Mouse (Mus musculus) limb, embryonic 13.5 days (tissue): ENCODE results near the gene Ywhae. TPM values are rescaled to one million over a fixed set of nuclear protein-coding genes. Genes with fewer than 3 reads are reported as not detected.

Experiments
- ATAC-seq: fragments of 200-750 bp; cut with Nextera tagmentation; 2 replicates; pipeline ENCODE4 v1.8.0; 2017; ENCODE audit warnings: low read depth, moderate number of reproducible peaks, moderate TSS enrichment; ENCODE audit not compliant: low FRiP score
- H3K27ac ChIP-seq: fragments of 300-500 bp; sonication (generic); 2 replicates; pipeline ENCODE4 v1.5.1; 2015; ENCODE audit warnings: inconsistent platforms, mild to moderate bottlenecking, moderate library complexity
- H3K27me3 ChIP-seq: fragments of 300-500 bp; sonication (generic); 2 replicates; pipeline ENCODE4 v1.6.1; 2015; ENCODE audit warnings: mild to moderate bottlenecking, inconsistent platforms
- H3K36me3 ChIP-seq: fragments of 300-500 bp; sonication (generic); 2 replicates; pipeline ENCODE4 v1.6.1; 2015; ENCODE audit warnings: inconsistent platforms, mild to moderate bottlenecking, moderate library complexity
- H3K4me1 ChIP-seq: fragments of 300-500 bp; sonication (generic); 2 replicates; pipeline ENCODE4 v1.6.1; 2015; ENCODE audit warnings: inconsistent platforms
- H3K4me2 ChIP-seq: fragments of 300-500 bp; sonication (generic); replicated peaks from 2 replicates; pipeline ENCODE4 v1.6.1; 2015; ENCODE audit warnings: inconsistent platforms, mild to moderate bottlenecking, moderate library complexity
- H3K4me3 ChIP-seq: fragments of 300-500 bp; sonication (generic); 2 replicates; pipeline ENCODE4 v1.5.1; 2015; ENCODE audit warnings: moderate library complexity, mild to moderate bottlenecking, inconsistent platforms
- H3K9ac ChIP-seq: fragments of 300-500 bp; sonication (generic); 2 replicates; pipeline ENCODE4 v1.6.1; 2015; ENCODE audit warnings: mild to moderate bottlenecking, inconsistent platforms
- H3K9me3 ChIP-seq: fragments of 300-500 bp; sonication (generic); 2 replicates; pipeline ENCODE4 v1.6.1; 2016; ENCODE audit warnings: inconsistent platforms
- WGBS: fragments of 180-500 bp; shearing (Covaris S2); methylation state at CpG from one replicate; pipeline ENCODE4 v1.1.7; 2015; 5-methylcytosine and 5-hydroxymethylcytosine counted together
- polyA plus RNA-seq: library from polyadenylated mRNA; unstranded; fragments of >200 nt; fragmentation: Nextera tagmentation; extraction: Ambion mirVana; gene quantifications from 2 replicates; pipeline ENCODE4 v1.2.1, GENCODE M21; 2015

Gene Ywhae
- polyA plus RNA-seq, 1 experiment from 2014 or later: 928 TPM

DNA sequence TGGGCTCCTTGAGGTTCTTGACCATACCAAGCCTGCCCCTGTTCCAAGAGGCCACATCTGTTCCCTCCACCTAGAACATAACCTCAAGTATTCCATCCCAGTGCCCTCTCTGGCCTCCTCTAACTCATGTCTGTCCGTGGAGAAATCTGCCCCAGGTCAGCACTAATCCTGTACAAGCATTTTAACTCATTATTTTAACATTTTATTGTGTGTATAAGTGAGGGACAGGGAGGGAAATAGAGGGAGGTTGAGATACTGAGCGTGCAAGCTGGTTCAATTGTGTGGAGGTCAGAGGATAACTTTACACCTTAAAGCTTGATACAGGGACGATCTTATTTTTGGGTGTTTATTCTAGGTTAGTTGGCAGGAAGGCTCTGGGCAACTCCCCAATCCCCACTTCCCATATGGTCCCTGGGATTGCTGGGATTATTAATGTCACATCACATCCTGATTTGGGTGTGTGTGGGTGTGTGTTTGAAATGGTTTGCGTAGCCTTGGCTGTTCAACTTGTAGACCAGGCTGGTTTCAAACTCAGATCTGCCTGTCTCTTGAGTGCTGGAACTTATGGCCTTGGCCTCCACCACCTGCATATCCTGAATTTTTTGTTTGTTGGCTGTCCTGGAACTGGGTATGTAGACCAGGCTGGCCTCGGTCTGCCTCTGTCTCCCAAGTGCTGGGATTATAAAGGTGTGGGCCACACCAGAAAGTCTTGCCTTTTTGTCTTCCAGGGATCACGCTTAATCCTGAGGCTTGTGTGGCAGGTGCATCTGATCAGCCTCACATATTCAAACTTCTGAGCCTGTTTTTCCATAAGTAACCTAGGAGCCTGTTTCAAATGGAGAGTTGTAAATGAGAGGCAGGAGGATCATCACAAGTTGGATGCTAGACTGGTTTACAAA, 35.7 kb downstream of the Ywhae start:
- Histone ChIP-seq H3K4me1 (no peaks in the 10 kb centered on the region), H3K4me2 (peak overlapping the region; percentile 58), H3K27ac (no peak overlapping the region), H3K27me3 (no peaks in the 10 kb centered on the region), H3K9me3 (no peaks in the 10 kb centered on the region), H3K9ac (no peak overlapping the region), H3K4me3 (no peak overlapping the region), H3K36me3 (peaks cover 47% of the 10 kb centered on the region)
- 56% methylated on average over 6 of the region's 6 CpGs for WGBS
- no peak for ATAC-seq

- peak overlapping the region; percentile 58 for H3K4me2 ChIP-seq
- peak; percentile 88 for ATAC-seq
- H3K36me3 ChIP-seq: peaks cover 39% of the 10 kb centered on the region
- H3K9me3 ChIP-seq: no peaks in the 10 kb centered on the region
- H3K4me1 ChIP-seq: no peaks in the 10 kb centered on the region
- no peak overlapping the region for H3K27ac ChIP-seq
- peak overlapping the region; percentile 25 for H3K4me3 ChIP-seq
- no peak overlapping the region for H3K9ac ChIP-seq
- WGBS: 0% methylated on average over 13 of the region's 23 CpGs
- no peaks in the 10 kb centered on the region for H3K27me3 ChIP-seq
These were observed 36.5 kb downstream of the Ywhae start for GRCm38 (mm10) chr11:75769206-75769605.

GRCm38 (mm10) chr11:75772562-75772961, 39.9 kb downstream of the Ywhae start:
- Histone ChIP-seq H3K4me2 (no peak overlapping the region), H3K4me1 (no peaks in the 10 kb centered on the region), H3K4me3 (no peak overlapping the region), H3K9me3 (no peaks in the 10 kb centered on the region), H3K9ac (no peak overlapping the region), H3K27ac (no peak overlapping the region), H3K27me3 (no peaks in the 10 kb centered on the region), H3K36me3 (peaks cover 6% of the 10 kb centered on the region)
- 78% methylated on average over 5 of the region's 5 CpGs for whole genome bisulfite sequencing
- no peak for ATAC-seq

DNA sequence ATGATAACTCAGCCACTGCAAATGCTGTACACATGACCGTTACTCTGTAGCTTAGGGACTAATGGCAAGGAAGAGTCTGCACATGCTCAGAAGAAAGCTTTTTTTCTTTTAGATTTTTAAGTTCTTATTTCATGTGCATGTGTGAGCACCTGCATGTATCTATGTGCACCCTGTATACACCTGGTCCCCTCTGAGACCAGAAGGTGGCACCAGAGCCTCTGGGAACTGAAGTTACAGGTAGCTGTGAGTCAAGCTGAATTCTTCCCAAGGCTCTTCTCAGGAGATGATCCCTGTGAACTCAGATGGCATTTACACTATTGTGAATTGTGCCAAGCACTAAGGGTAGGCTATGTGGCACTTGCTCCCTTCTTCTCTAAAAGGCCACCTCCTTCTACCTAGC, 43.2 kb downstream of the Ywhae start:
- ATAC-seq: no peak
- Histone ChIP-seq H3K36me3 (no peaks in the 10 kb centered on the region), H3K9me3 (no peaks in the 10 kb centered on the region), H3K4me3 (no peak overlapping the region), H3K27me3 (no peaks in the 10 kb centered on the region), H3K27ac (no peak overlapping the region), H3K4me2 (no peak overlapping the region), H3K4me1 (no peaks in the 10 kb centered on the region), H3K9ac (no peak overlapping the region)
- WGBS: 84% methylated on average over 1 of the region's 1 CpGs

- Histone ChIP-seq H3K4me1 (no peaks in the 10 kb centered on the region), H3K9me3 (no peaks in the 10 kb centered on the region), H3K4me3 (no peak overlapping the region), H3K36me3 (no peaks in the 10 kb centered on the region), H3K27ac (no peak overlapping the region), H3K27me3 (no peaks in the 10 kb centered on the region), H3K9ac (no peak overlapping the region), H3K4me2 (no peak overlapping the region)
- WGBS: 18% methylated on average over 6 of the region's 6 CpGs
- 0 out of 2 replicates have a peak, but pooled peaks have one; percentile 29 for ATAC-seq
These were observed 49.2 kb downstream of the Ywhae start for GRCm38 (mm10) chr11:75781919-75782318.

GRCm38 (mm10) chr11:75783799-75784198, 51.1 kb downstream of the Ywhae start:
- no peak overlapping the region for H3K27ac ChIP-seq
- H3K36me3 ChIP-seq: no peaks in the 10 kb centered on the region
- H3K4me2 ChIP-seq: no peak overlapping the region
- H3K27me3 ChIP-seq: no peaks in the 10 kb centered on the region
- H3K9me3 ChIP-seq: no peaks in the 10 kb centered on the region
- no peak overlapping the region for H3K4me3 ChIP-seq
- 79% methylated on average over 5 of the region's 5 CpGs for WGBS
- no peak overlapping the region for H3K9ac ChIP-seq
- ATAC-seq: no peak
- H3K4me1 ChIP-seq: no peaks in the 10 kb centered on the region

DNA sequence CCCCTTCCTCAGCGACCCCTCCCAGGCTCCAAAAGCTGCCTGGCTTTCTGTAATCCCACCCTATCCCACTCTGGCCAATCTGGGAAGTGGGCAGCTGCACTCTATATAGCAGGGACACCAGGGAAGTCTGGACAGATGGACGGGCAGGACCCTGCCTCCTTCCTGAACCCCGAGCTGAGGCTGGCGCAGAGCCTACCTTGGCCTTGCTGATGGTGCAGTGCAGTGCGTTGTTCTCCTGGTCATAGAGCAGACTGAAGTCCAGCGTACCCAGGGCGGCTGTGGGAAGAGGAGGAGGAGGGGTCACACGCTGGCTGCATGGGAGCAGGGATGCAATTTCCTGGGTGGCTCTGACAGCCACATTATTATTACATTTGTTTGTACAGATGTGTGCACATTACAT, 53.2 kb downstream of the Ywhae start:
- Histone ChIP-seq H3K9ac (no peak overlapping the region), H3K27me3 (peaks cover 13% of the 10 kb centered on the region), H3K4me3 (no peak overlapping the region), H3K36me3 (no peaks in the 10 kb centered on the region), H3K4me1 (no peaks in the 10 kb centered on the region), H3K9me3 (no peaks in the 10 kb centered on the region), H3K4me2 (no peak overlapping the region), H3K27ac (no peak overlapping the region)
- ATAC-seq: no peak
- 72% methylated on average over 8 of the region's 8 CpGs for WGBS

- H3K27ac ChIP-seq: no peak overlapping the region
- 82% methylated on average over 5 of the region's 5 CpGs for WGBS
- no peaks in the 10 kb centered on the region for H3K36me3 ChIP-seq
- H3K9me3 ChIP-seq: no peaks in the 10 kb centered on the region
- H3K4me1 ChIP-seq: 0 out of 2 replicates have a peak, but pooled peaks cover 9% of the 10 kb centered on the region
- H3K4me3 ChIP-seq: no peak overlapping the region
- no peak overlapping the region for H3K4me2 ChIP-seq
- no peak overlapping the region for H3K9ac ChIP-seq
- H3K27me3 ChIP-seq: peaks cover 79% of the 10 kb centered on the region
- no peak for ATAC-seq
These were observed 59.9 kb downstream of the Ywhae start for GRCm38 (mm10) chr11:75792535-75792934.

- Histone ChIP-seq H3K36me3 (no peaks in the 10 kb centered on the region), H3K27ac (no peak overlapping the region), H3K9me3 (no peaks in the 10 kb centered on the region), H3K4me3 (no peak overlapping the region), H3K9ac (no peak overlapping the region), H3K27me3 (peaks cover 87% of the 10 kb centered on the region), H3K4me1 (0 out of 2 replicates have a peak, but pooled peaks cover 9% of the 10 kb centered on the region), H3K4me2 (no peak overlapping the region)
- WGBS: 69% methylated on average over 5 of the region's 5 CpGs
- ATAC-seq: no peak
These were observed 60.7 kb downstream of the Ywhae start for GRCm38 (mm10) chr11:75793351-75793750.

DNA sequence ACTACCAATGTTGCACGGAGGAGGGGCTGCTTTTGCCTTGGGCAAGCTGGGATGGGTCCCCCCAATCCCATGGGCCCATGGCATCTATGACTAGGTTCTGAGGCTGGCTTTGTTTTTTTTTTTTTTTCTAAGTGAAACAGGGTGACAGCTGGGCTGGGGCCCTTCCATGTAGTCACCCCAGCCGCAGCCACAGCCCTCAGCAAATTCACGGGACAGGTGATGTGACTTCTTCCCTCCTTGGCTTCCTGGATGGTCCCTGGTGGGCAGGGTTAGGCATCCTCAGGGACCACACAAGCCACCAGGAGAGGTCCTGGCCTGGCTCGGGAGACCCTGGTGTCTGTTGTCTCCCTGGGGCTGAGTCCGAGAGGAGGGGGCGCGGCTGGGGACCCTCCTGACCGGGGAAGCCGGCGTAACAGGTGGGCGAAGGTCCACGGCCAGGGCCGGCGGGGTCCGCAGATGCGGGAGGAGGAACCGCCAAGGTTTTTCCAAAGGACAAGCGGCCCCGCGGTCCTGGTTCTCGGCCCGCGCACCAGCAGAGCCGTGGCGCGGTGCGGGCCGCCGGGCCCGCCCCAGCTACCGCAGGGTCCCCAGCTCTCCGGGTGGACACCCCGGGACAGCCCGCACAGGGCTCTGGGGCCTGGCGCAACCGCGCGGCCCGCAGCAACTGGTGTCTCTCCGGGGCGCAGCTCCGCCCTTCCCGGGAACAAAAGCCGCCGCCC, 62.1 kb downstream of the Ywhae start:
- Histone ChIP-seq H3K9ac (peak overlapping the region; percentile 67), H3K36me3 (no peaks in the 10 kb centered on the region), H3K27me3 (peaks cover 93% of the 10 kb centered on the region), H3K9me3 (no peaks in the 10 kb centered on the region), H3K27ac (no peak overlapping the region), H3K4me1 (0 out of 2 replicates have a peak, but pooled peaks cover 9% of the 10 kb centered on the region), H3K4me3 (peak overlapping the region; percentile 55), H3K4me2 (peak overlapping the region; percentile 74)
- ATAC-seq: no peak
- WGBS: 7% methylated on average over 45 of the region's 45 CpGs

- Histone ChIP-seq H3K4me3 (peak overlapping the region; percentile 55), H3K36me3 (no peaks in the 10 kb centered on the region), H3K9me3 (no peaks in the 10 kb centered on the region), H3K9ac (peak overlapping the region; percentile 67), H3K4me2 (peak overlapping the region; percentile 74), H3K4me1 (0 out of 2 replicates have a peak, but pooled peaks cover 9% of the 10 kb centered on the region), H3K27ac (no peak overlapping the region), H3K27me3 (peaks cover 92% of the 10 kb centered on the region)
- under 1% methylated on average over 36 of the region's 42 CpGs for WGBS
- no peak for ATAC-seq
These were observed 62.6 kb downstream of the Ywhae start for GRCm38 (mm10) chr11:75795321-75795636.

DNA sequence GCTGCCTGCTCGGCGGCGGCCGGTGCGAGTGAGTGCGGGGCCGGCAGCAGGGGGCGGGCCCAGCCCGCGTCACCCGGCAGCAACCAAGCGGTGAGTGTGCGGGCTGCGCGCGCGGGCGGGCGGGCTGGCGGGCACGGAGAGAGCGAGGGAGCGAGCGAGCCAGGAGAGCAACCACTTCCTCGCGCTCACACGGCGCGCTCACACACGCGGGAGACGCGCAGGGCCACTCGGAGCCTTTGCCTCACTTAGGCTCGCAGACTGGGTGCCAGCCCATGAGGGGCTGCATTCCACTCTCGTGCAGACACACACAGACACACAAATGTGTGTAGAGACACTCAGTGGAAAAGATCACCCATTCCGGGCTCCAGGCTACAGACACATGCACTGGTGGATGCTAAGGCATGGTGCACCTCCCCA, 63.4 kb downstream of the Ywhae start, which contains the start of gene Doc2b:
Gene Doc2b (minus strand): TSS at position 21 of the 417 bp plus-strand sequence.
- 0 out of 2 replicates have a peak, but pooled peaks cover 9% of the 10 kb centered on the region for H3K4me1 ChIP-seq
- H3K27me3 ChIP-seq: peaks cover 90% of the 10 kb centered on the region
- no peaks in the 10 kb centered on the region for H3K36me3 ChIP-seq
- H3K9me3 ChIP-seq: no peaks in the 10 kb centered on the region
- 5% methylated on average over 30 of the region's 37 CpGs for WGBS
- H3K9ac ChIP-seq: peak within 1 kb of the TSS; percentile 67
- H3K27ac ChIP-seq: no peak within 1 kb of the TSS
- H3K4me2 ChIP-seq: peak within 1 kb of the TSS; percentile 74
- peak; percentile 28; the same call in 1 of the 2 replicates for ATAC-seq
- peak within 1 kb of the TSS; percentile 55 for H3K4me3 ChIP-seq
